Mouse (Mus musculus) layer of hippocampus, adult 11-12 months (tissue): ENCODE measurements around the gene Brinp2.
A peak's percentile ranks its signal among the peaks of the same experiment; 100 is the strongest.

Source experiments
- DNase-seq: peaks from one replicate; pipeline ENCODE4 v3.0.0; 2022; ENCODE audit warnings: low spot score

The Brinp2 gene

DNA sequence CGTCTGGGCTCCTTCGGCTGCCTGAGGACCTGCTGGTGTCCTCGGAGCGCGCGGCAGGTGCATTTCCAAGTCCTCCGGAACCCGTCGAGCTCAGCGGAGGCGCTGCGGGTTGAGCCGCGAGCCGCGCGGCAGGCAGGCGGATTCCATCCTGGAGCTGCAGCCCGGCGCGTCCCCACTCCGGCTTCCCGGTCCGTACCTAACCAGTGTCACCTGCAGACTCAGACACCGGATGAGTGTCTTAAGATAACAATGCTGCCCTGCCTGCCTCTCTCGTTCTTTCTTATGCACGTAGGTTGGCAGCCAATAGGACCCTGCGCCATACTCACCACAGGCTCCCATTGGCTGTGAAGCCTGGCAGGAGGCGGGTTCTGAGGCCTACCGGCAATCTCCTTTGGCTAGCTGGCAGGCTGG lies at the start of gene Brinp2:
Gene Brinp2, minus strand, starts transcription at position 276 of the 411 bp plus-strand sequence.
- peak; percentile 92 for DNase-seq

DNA sequence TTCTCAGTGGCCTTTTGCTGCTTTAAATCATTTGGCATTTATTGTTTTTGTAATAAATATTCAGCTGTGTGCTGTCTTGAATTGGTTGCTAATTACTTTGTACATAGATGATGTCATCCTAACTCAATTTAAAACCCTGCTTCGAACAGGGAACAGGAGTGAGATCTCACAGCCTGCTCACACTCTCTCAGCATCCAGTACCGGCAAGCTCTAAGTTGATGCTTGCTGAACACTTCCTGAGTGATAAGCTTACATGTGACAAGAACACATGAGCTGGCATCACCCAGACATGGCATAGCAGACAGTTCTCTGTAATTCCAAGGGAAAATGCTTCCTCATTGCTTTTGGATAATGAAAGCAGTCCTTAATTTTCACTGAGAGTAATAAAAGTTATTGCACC lies 44.8 kb upstream of the Brinp2 start:
- DNase-seq, result no peak

DNA sequence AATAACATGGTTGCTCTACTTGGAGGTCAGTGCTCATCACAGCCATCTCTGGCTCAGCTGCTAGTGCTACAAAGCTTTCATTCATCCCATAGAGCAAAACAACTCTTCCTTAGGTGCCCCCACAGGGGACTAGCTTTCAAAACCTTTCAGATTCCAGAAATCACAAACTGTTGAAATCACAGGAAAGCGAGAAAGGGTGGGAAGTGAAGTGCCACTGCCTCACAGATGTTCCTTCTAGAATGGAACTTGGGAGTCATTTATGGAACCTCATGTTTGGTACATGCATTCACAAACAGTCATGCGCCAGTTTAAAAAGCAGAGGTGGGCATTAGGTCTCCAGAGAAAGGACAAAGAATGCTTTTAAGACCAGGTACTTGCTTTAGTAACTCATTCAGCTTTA lies 40.9 kb upstream of the Brinp2 start:
- DNase-seq, result no peak

DNA sequence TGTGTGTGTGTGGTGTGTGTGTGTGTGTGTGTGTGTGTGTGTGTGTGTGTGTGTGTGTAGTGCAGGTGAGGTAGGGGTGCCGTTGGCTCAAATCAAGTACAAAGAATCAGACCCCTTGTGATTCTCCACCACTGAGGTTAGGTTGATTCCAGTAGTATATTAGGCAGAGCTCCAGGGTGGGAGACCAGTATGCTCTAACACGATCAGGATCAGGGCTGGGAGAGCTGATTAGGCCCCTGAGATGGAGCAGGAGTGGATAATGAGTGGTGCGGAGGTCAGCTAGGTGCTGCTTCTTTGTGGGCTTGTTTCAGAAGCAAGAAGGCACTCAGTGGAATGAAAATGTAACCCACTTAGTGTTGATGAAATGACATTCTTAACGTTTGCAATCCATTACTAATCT lies 34.6 kb upstream of the Brinp2 start:
- DNase-seq, result no peak

DNA sequence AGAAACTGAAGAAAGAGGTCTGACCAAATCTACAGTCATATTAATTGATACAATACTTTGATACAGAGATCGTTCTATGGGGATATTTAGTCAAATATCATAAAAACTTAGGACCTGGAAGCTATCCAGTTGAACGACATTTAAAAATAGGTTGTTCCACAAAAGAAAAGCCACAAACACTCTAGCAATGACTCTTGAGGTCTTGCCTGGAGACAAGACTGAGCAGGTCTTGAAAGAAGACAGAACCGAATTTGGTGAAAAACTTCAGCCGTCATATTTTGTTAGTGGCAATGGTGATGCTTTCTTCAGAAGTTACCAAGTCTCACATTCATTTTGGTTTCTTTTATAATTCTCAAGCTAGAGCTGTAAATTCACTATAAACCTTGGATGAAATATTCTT lies 32.9 kb upstream of the Brinp2 start:
- DNase-seq, result no peak

DNA sequence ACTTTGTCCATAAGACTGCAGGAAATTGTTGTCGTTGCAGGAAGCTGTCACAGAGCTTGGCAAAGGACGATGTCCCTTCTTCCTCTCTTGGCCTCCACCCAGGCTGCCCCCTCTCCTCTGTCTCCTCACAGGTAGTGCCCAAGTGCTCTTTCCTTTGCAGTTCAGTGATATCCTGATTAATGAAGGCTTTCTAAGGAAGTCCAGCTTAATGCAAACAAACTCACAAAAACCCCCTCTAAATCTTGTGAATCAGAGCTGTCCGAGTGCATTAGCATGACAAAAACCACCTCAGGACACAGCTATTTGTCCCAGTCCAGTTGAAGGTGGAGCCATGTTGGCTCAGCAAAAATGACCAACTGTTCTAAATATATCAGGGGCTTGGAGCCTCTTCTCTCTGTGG lies 30.7 kb upstream of the Brinp2 start:
- no peak for DNase-seq

DNA sequence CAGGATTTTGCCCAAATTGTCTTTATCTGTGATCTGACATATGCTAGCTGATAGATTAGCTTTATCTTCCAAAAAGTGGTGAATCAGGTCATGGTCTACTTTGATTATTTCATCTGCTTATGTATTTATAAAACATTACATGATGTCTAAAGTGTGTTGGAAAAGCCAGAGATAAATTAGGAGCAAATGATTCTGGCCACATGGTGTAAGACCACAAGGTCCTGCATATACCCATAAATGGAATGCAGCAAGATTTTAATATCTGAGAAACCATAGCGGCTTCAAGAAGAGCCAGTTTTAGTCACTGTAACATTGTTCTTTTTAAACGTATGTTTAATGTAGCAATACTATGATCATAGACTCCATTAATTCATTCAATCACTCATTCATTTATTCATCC lies 29.2 kb upstream of the Brinp2 start:
- no peak for DNase-seq

DNA sequence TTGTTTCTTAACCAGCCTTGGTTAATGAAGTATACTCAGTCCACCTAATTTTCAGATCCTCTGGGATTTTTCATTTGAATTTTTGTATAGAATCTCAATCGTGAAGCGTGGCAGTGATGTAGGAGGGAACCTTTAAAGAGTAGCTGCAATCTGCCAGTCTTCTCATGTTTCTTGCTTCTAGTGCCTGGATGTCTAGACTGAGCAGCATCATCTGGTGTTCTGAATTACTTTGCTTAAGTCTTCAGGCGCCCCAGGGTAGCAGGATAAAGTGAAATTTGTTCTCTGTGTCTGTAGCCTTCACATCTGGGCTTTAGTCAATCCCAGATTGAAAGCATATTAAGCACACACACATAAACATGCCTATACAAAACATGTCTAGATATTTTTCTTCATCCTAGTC lies 27.1 kb upstream of the Brinp2 start:
- no peak for DNase-seq

DNA sequence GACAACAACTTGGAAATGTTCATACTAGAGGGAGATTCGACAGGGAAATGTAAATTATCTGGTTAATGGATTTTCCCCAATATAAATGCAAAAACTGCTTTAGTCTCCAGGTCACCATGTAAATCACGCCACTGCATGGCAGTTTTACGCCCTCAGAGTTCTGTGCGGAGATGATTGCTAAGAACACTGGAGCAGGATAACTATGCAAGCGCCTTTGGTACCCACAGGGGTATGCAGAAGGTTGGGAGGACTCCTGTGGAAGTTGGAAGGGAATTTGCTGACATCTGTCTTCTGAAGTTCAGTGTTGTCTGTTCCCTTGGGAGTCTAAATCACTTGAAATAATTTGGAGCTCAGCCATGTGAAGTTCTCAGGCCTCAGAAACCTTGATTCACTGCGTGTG lies 26.2 kb upstream of the Brinp2 start:
- no peak for DNase-seq

DNA sequence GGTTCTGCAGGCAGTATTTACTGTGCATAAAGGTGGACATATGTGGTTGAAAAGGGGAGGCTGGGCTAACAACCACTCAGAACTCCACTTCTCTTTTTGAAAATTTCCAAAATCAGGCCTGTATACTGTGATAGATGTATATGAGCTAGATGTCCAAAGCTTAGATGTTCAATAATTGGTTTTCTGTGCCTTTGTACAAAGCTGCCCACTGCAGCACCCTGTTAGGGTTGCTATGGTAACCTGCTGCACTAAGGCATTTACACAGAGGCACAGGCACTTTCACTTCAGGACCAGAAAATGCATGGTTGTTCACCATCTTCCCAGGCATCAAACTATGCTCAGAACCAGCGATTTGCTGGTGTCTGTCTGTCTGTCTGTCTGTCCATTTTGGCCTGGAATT lies 8.3 kb upstream of the Brinp2 start:
- no peak for DNase-seq

DNA sequence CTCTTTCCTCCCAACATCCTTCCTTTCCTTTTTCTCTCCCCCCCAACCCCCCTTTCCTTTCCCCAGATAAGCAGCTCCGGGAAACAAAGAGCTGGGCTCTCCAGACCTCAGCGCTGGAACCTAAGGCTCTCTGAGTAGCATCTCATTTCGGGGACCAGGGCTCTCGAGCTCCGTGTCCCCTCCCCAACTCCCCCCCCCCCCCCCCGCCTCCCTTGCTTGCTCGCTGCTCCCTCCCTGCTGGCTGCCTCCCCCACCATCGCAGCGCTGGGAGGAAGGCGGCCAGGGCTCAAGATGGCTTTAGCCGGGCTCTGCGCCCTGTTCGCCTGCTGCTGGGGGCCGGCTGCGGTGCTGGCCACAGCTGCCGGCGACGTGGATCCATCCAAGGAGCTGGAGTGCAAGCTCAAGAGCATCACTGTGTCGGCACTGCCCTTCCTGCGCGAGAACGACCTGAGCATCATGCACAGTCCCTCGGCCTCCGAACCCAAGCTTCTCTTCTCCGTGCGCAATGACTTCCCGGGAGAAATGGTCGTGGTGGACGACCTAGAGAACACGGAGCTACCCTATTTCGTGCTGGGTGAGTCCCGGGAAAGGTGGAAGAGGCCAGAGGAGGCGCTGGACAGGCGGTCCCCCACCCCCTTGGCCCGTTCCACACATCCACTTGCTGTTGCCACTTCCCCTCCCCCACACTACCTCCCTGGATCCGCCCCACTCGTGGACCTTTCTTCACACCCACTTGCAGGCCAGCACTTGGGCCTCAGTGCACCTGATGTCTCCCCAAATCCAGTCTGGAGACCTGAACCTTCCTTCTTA lies 6.4 kb upstream of the Brinp2 start:
- peak; percentile 40 for DNase-seq

DNA sequence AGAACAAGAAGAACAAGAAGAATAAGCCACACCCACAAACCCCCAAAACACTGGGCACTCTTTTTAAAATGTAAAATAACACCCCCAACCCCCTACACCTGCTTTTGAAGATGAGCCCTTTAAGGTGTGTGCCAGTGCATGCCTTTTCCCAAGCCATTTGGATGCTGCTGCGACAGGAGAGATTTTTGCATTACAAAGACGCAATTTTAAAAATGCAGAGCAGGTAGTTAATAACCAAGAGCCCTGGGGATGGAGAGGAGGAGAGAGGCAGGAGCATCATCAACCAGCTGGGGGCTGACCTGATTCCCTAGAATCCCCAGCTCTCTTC lies 5.8 kb upstream of the Brinp2 start, which contains the start of gene Astn1:
Gene Astn1, plus strand, starts transcription at position 310 of the 328 bp plus-strand sequence.
- no peak for DNase-seq

DNA sequence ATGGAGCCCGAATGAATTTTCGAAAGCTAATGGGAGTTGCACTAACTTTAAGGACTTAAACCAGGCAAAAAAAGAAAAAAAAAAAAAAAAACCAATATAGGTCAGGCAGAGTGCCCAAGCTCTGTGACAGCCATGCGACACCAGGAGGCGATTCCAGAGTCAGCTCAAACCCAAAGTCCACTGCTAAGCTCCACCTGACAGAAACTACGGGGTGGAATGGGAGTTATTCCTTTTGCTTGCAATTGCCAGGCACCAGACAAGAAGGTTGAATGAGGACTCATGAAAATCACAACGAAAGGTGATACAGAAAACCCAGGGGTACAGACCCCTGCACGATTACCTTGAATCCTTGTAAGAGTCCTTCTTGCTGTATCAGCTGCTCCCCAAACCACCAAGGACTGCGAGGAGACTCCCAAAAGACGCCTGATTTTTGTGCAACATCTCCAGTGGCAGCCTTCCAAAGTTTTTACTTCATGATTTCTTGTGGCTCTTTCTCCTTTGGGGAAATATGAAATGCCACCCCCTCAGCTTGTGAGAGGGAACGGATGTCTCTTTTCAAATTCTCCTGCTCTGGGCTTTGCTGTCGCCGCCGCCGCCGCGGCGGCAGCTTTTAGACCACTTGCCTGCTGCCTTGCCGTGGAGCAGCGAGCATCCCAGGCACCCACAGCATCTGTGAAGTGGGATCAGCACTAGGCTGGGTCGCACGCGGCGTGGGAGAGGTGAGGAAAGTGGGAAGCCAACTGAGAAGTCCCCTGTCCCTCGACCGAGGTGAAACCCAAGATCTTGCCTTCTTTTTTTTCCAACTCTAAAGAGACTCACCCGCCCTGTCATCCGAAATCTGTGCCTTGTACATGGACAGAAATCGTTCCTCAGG lies 712 bp downstream of the Brinp2 start:
- DNase-seq, result peak; percentile 32

DNA sequence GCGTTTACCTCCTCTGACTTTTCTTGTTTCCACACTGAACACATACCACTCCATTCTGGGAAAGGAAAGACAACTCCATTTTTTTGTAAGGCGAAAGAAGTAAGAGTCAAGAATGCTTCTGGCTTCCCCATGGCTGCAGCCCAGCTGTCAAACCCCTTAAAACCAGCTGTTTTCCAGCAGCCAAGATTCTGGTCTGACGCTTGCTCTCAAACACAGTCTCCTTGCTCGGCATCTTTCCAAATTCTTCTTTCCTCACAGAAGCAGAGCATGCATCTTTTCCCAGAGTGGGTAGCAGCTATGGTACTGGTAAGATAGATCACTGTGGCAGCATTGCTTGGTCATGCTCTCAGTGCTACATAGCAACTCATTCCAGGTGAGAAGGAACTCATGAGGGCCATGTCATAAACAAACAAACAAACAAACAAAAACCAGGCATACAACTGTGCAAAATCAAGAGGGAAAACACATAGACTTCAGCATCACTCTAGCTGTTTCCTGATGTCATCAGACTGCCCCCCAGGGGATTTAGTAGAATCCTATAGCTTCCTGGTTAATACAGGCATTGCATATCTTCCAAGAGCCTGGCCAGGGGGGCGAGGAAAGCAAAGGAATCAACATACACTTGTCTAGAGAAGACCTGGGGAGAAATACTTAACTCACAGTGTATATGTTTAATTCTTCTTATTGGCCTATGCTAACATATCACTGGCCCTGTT lies 2.3 kb downstream of the Brinp2 start:
- DNase-seq, result no peak

DNA sequence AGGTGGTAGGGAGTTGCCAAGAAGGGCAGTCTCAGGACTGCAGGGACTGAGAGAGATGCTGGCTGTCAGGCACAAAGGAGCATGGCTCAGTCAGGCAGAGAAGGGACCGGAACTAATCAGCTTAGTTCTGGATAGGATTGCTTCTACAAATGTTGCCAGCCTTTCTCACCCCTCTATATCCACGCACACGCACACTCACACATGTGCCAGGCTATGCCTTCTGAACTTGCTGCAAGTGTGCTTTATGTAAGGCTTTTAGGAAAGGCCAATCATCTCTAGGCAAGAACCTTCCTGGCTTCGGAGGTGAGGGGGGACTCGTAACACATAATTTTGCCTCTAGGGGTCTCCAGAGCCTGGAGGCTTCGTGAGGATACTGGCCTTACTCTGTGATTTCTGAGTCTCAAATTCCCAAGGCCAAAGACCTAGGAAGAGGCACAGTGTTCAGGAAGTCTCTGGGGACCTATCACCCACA lies 12.8 kb downstream of the Brinp2 start:
- DNase-seq, result no peak

DNA sequence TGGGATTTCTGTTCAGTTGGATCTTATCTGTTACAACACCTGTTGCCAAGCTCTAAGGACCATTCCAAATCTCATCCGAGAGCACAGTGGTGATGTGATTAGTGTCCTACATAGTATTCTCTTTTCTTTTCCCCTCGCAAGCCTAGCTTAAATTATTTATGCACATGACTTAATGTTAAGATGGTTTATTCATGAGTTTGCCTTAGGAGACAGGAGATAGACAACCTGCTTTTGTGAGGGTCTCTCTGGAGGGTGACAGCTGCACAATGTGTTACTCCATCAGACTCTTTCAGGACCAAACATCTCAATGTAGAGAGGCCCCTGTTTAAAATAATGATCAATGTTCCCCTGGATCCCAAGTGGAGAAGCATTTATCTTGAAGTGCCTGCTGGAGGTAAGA lies 27.3 kb downstream of the Brinp2 start:
- DNase-seq, result no peak

DNA sequence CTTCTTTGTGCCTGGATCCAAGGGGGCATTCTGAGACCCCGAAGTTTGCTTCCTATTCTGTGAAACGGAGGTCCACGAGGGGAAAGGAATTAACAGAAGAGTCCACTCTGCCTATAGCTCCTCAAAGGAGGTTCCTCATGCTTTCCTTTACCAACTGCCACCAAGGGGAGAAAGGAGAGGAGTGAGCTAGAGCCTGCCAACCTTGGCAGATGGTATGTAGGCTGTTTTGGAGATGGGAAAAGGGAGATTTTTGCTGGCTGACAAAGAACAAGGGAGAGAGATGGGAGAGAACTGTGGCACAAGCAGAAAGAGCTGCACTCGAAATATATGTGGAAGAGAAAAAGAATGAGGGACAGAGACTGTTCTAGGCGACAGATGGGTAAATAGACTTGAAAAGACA lies 28.0 kb downstream of the Brinp2 start:
- DNase-seq, result peak; percentile 61

DNA sequence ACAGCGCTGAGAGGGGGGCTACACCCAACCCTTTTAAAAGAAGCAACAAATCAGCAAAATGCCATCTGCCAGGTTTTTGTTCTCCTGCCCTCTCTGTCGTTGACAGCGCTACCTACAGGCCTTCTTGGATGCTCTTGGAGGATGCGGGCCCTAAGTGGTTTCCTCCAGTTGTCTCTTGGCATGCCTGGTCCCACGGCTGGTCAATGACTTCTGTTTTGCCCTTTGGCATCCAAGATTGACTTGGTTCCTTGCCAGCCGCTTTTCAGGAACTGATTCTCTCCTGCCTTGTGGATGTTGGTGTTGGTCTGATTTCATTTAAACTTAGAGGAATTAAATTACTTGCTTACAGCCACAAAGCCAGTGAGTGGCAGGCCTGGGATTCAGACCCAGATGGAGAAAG lies 32.8 kb downstream of the Brinp2 start:
- no peak for DNase-seq

DNA sequence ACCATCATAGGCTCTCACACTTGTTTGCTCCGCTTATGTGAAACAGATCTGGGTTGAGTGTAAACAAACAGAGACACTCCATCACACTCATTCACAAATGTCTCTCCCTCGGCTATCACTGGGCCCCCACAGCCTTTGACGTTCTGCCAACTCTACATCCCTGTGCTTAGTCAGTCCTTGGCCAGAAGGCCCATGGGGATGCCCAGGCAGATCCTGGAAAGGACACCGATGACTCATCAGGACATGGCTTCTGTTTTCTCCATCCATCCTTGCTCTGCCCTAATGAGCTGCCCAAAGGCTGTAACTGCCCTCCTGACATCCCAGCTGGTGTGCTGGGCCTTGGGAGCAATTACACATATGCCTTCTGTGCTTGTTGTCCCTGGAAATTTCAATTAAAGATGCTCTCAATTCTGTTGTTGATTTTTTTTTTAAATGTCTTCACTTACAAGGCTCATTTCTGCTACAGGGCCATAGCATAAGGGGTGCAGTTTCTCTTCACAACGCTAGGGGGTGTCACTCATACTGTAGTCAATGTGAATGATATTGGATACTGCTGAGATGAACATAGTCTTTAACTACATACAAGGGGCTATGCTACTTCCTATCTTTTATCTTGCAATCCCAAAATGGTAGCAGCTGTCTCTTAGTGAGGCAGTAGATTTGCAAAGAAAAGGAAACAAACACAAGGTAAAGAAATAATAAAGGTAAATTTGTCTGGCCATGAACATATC lies 45.5 kb downstream of the Brinp2 start:
- DNase-seq, result peak; percentile 21

DNA sequence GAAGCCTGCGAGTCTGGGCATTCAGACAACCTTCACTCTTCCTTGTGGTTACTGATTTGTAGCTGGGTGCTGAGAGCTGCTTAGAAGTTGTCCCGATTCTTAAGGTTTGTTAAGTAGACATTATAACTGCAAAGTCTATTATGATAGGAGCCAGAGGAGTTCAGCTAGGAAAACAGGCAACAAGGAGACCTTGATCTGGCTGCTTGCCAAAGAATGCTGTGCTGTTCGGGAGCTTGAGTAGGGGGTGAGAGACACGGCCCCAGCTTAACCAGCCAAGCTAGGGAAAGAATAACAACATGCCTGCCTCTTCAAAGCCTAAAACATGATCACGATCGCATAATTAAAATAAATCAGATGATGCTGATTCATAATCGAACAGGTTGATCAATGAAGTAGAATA lies 59.1 kb downstream of the Brinp2 start:
- no peak for DNase-seq

DNA sequence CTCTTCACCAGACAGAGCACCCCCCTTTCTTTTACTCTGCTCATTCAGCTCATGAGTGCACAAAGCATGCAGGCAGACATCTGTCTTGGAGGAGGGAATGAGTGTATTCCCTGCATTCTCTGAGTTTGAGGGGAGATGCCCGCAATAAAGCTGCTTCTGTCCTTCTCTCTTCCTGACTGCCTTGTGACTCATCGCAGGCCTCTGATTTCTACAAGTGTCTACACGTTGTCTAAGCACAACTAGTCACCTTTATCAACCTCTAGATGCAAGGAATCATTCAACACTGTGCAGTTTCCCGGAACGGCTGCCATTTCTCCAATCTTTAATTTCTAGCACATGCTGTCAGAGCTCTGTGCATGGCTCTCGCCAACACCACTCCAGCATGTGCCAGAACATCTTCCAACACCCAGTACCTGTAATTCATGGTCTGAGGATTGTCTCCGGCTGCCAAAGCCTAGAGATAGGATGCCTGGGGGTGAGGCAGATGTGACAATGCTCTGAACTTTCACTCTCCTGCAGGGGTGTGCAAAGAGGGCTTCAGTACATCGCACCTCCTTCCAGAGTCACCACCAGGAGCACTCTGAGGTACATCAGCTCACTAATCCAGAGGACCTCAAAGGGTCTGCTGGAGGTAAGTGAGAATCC lies 59.7 kb downstream of the Brinp2 start:
- DNase-seq, result no peak
